Mouse (Mus musculus) liver, embryonic 16.5 days (tissue): ENCODE measurements around the gene Depdc5. TPM values are rescaled to one million over a fixed set of nuclear protein-coding genes. Genes with fewer than 3 reads are reported as not detected.

Source experiments
- ATAC-seq: fragments of 200-750 bp; cut with Nextera tagmentation; 2 replicates; pipeline ENCODE4 v1.8.0; 2017; ENCODE audit warnings: low read depth, mild to moderate bottlenecking, moderate number of reproducible peaks, moderate library complexity
- H3K27ac ChIP-seq: fragments of 300-500 bp; sonication (generic); 2 replicates; pipeline ENCODE4 v1.5.1; 2014; ENCODE audit warnings: mild to moderate bottlenecking, low read length
- H3K27me3 ChIP-seq: fragments of 300-500 bp; sonication (generic); 2 replicates; pipeline ENCODE4 v1.6.1; 2014; ENCODE audit warnings: low read depth, low read length, mixed read lengths; ENCODE audit not compliant: control insufficient read depth, insufficient read depth
- H3K36me3 ChIP-seq: fragments of 300-500 bp; sonication (generic); 2 replicates; pipeline ENCODE4 v1.6.1; 2014; ENCODE audit warnings: mild to moderate bottlenecking; ENCODE audit not compliant: control insufficient read depth, insufficient read depth
- H3K4me1 ChIP-seq: fragments of 300-500 bp; sonication (generic); 2 replicates; pipeline ENCODE4 v1.6.1; 2014; ENCODE audit warnings: low read depth, low read length, mixed read lengths; ENCODE audit not compliant: control insufficient read depth
- H3K4me2 ChIP-seq: fragments of 300-500 bp; sonication (generic); 2 replicates; pipeline ENCODE4 v1.6.1; 2014; ENCODE audit warnings: low read depth, low read length, mixed read lengths
- H3K4me3 ChIP-seq: fragments of 300-500 bp; sonication (generic); 2 replicates; pipeline ENCODE4 v1.5.1; 2014; ENCODE audit warnings: low read depth, mild to moderate bottlenecking, low read length
- H3K9ac ChIP-seq: fragments of 300-500 bp; sonication (generic); 2 replicates; pipeline ENCODE4 v1.6.1; 2014; ENCODE audit warnings: low read depth, low read length
- H3K9me3 ChIP-seq: fragments of 300-500 bp; sonication (generic); replicated peaks from 2 replicates; pipeline ENCODE4 v1.6.1; 2016; ENCODE audit warnings: low read length; ENCODE audit not compliant: control insufficient read depth
- WGBS: fragments of 180-500 bp; shearing (Covaris S2); extraction: QIAGEN DNeasy Blood & Tissue Kit; methylation state at CpG from one replicate; pipeline ENCODE4 v1.1.7; 2014; ENCODE audit not compliant: insufficient replicate concordance; 5-methylcytosine and 5-hydroxymethylcytosine counted together
- polyA plus RNA-seq: library from polyadenylated mRNA; unstranded; fragments of >200 nt; fragmentation: Nextera tagmentation; extraction: Ambion mirVana; gene quantifications from 2 replicates; pipeline ENCODE4 v1.2.1, GENCODE M21; 2015

Depdc5 gene
- polyA plus RNA-seq, 1 experiment from 2014 or later = 8.0 TPM

GRCm38 (mm10) chr5:32940586-32940985, 77.1 kb downstream of the Depdc5 start:
- no peak for ATAC-seq
- Histone ChIP-seq H3K36me3 (peaks cover 11% of the 10 kb centered on the region), H3K27me3 (no peaks in the 10 kb centered on the region), H3K9me3 (no peaks in the 10 kb centered on the region), H3K4me2 (no peak overlapping the region), H3K27ac (no peak overlapping the region), H3K4me1 (no peaks in the 10 kb centered on the region), H3K9ac (no peak overlapping the region), H3K4me3 (no peak overlapping the region)
- WGBS = 73% methylated on average over 7 of the region's 7 CpGs

GRCm38 (mm10) chr5:32941209-32941924, 77.9 kb downstream of the Depdc5 start:
- Histone ChIP-seq H3K36me3 (peaks cover 11% of the 10 kb centered on the region), H3K27ac (no peak overlapping the region), H3K4me2 (no peak overlapping the region), H3K27me3 (no peaks in the 10 kb centered on the region), H3K4me1 (no peaks in the 10 kb centered on the region), H3K9me3 (no peaks in the 10 kb centered on the region), H3K9ac (no peak overlapping the region), H3K4me3 (no peak overlapping the region)
- ATAC-seq = no peak
- WGBS = 84% methylated on average over 8 of the region's 8 CpGs

- H3K27ac ChIP-seq = peak overlapping the region; percentile 78
- H3K9ac ChIP-seq = no peak overlapping the region
- ATAC-seq = no peak
- H3K36me3 ChIP-seq = 0 out of 2 replicates have a peak, but pooled peaks cover 2% of the 10 kb centered on the region
- 69% methylated on average over 6 of the region's 6 CpGs for WGBS
- H3K9me3 ChIP-seq = no peaks in the 10 kb centered on the region
- peaks cover 14% of the 10 kb centered on the region for H3K4me1 ChIP-seq
- H3K4me2 ChIP-seq = no peak overlapping the region
- H3K4me3 ChIP-seq = no peak overlapping the region
- H3K27me3 ChIP-seq = no peaks in the 10 kb centered on the region
These were observed 86.6 kb downstream of the Depdc5 start for GRCm38 (mm10) chr5:32950077-32950476.

GRCm38 (mm10) chr5:32950702-32951274, 87.3 kb downstream of the Depdc5 start:
- H3K4me2 ChIP-seq = 0 out of 2 replicates have a peak overlapping the region, but pooled peaks have one; percentile 3
- 0 out of 2 replicates have a peak, but pooled peaks cover 2% of the 10 kb centered on the region for H3K36me3 ChIP-seq
- WGBS = 13% methylated on average over 3 of the region's 3 CpGs
- no peaks in the 10 kb centered on the region for H3K9me3 ChIP-seq
- no peaks in the 10 kb centered on the region for H3K27me3 ChIP-seq
- no peak overlapping the region for H3K4me3 ChIP-seq
- no peak overlapping the region; the same call in 1 of the 2 replicates for H3K9ac ChIP-seq
- H3K4me1 ChIP-seq = peaks cover 14% of the 10 kb centered on the region
- peak overlapping the region; percentile 78 for H3K27ac ChIP-seq
- ATAC-seq = peak; percentile 95

GRCm38 (mm10) chr5:32955716-32956115, 92.2 kb downstream of the Depdc5 start:
- no peaks in the 10 kb centered on the region for H3K9me3 ChIP-seq
- no peaks in the 10 kb centered on the region; the same call in none of the 2 replicates for H3K36me3 ChIP-seq
- H3K27ac ChIP-seq = no peak overlapping the region
- WGBS = 77% methylated on average over 4 of the region's 4 CpGs
- H3K4me2 ChIP-seq = no peak overlapping the region
- H3K27me3 ChIP-seq = no peaks in the 10 kb centered on the region
- ATAC-seq = no peak
- peaks cover 5% of the 10 kb centered on the region for H3K4me1 ChIP-seq
- no peak overlapping the region for H3K4me3 ChIP-seq
- H3K9ac ChIP-seq = no peak overlapping the region

- WGBS = 58% methylated on average over 3 of the region's 3 CpGs
- H3K4me3 ChIP-seq = no peak overlapping the region
- H3K36me3 ChIP-seq = peaks cover 4% of the 10 kb centered on the region
- ATAC-seq = no peak
- no peaks in the 10 kb centered on the region for H3K27me3 ChIP-seq
- no peak overlapping the region for H3K27ac ChIP-seq
- H3K9me3 ChIP-seq = no peaks in the 10 kb centered on the region
- H3K4me2 ChIP-seq = no peak overlapping the region
- no peaks in the 10 kb centered on the region for H3K4me1 ChIP-seq
- H3K9ac ChIP-seq = no peak overlapping the region
These were observed 98.1 kb downstream of the Depdc5 start for GRCm38 (mm10) chr5:32961616-32962015.

- H3K36me3 ChIP-seq = peaks cover 4% of the 10 kb centered on the region
- no peaks in the 10 kb centered on the region for H3K4me1 ChIP-seq
- H3K4me3 ChIP-seq = no peak overlapping the region
- WGBS = 63% methylated on average over 1 of the region's 1 CpGs
- H3K27me3 ChIP-seq = no peaks in the 10 kb centered on the region
- no peak overlapping the region for H3K4me2 ChIP-seq
- ATAC-seq = no peak
- no peaks in the 10 kb centered on the region for H3K9me3 ChIP-seq
- no peak overlapping the region for H3K9ac ChIP-seq
- no peak overlapping the region for H3K27ac ChIP-seq
These were observed 99.1 kb downstream of the Depdc5 start for GRCm38 (mm10) chr5:32962581-32962980.

- Histone ChIP-seq H3K4me2 (no peak overlapping the region), H3K36me3 (no peaks in the 10 kb centered on the region), H3K9ac (no peak overlapping the region), H3K4me3 (no peak overlapping the region), H3K27ac (no peak overlapping the region), H3K9me3 (no peaks in the 10 kb centered on the region), H3K4me1 (peaks cover 2% of the 10 kb centered on the region), H3K27me3 (no peaks in the 10 kb centered on the region)
- WGBS = 63% methylated on average over 4 of the region's 4 CpGs
- ATAC-seq = no peak
These were observed 113.0 kb downstream of the Depdc5 start for GRCm38 (mm10) chr5:32976541-32976940.

- H3K9me3 ChIP-seq = no peaks in the 10 kb centered on the region
- H3K4me3 ChIP-seq = no peak overlapping the region
- no peak overlapping the region for H3K27ac ChIP-seq
- no peak overlapping the region for H3K4me2 ChIP-seq
- H3K36me3 ChIP-seq = no peaks in the 10 kb centered on the region
- H3K9ac ChIP-seq = no peak overlapping the region
- no peaks in the 10 kb centered on the region for H3K27me3 ChIP-seq
- no peak for ATAC-seq
- H3K4me1 ChIP-seq = peaks cover 2% of the 10 kb centered on the region
These were observed 113.7 kb downstream of the Depdc5 start for GRCm38 (mm10) chr5:32977179-32977578.
